Mouse (Mus musculus): Measurements from ENCODE around the gene Six2.

GRCm38 (mm10) chr17:85660016-85660415 is 28.1 kb downstream of the Six2 start:
- TF ChIP-seq POLR2A (IDR thresholded peaks at IDR 0.05; ENCODE audit: low read depth, low read length) = no peak
- no peak for TF ChIP-seq CTCF (IDR thresholded peaks at IDR 0.05; ENCODE audit: extremely low read depth, insufficient read depth, insufficient read length, insufficient replicate concordance)
